Mouse (Mus musculus): ENCODE results near the gene Plod2.

- TF ChIP-seq CTCF (IDR thresholded peaks at IDR 0.05; ENCODE audit: extremely low read depth, insufficient read depth, insufficient read length, insufficient replicate concordance) = no peak
- TF ChIP-seq POLR2A (IDR thresholded peaks at IDR 0.05; ENCODE audit: low read depth, low read length) = no peak
These were observed 58.0 kb downstream of the Plod2 start for GRCm38 (mm10) chr9:92599940-92600538.
